Mouse (Mus musculus) heart, embryonic 16.5 days (tissue): ENCODE measurements around the gene Luc7l3. TPM values are rescaled to one million over a fixed set of nuclear protein-coding genes. Genes with fewer than 3 reads are reported as not detected.

ENCODE experiments used
- ATAC-seq: fragments of 200-750 bp; cut with Nextera tagmentation; replicated peaks from 2 replicates; pipeline ENCODE4 v1.8.0; 2017; ENCODE audit warnings: moderate number of reproducible peaks; ENCODE audit not compliant: insufficient read depth, low FRiP score; ENCODE audit errors: extremely low read depth
- H3K27ac ChIP-seq: fragments of 300-500 bp; sonication (generic); 2 replicates; pipeline ENCODE4 v1.5.1; 2014; ENCODE audit warnings: mild to moderate bottlenecking, low read length, control low read depth, moderate library complexity
- H3K27me3 ChIP-seq: fragments of 300-500 bp; sonication (generic); 2 replicates; pipeline ENCODE4 v1.6.1; 2014; ENCODE audit warnings: low read length, mixed read lengths; ENCODE audit not compliant: control insufficient read depth, insufficient read depth
- H3K36me3 ChIP-seq: fragments of 300-500 bp; sonication (generic); 2 replicates; pipeline ENCODE4 v1.6.1; 2014; ENCODE audit not compliant: control insufficient read depth, insufficient read depth
- H3K4me1 ChIP-seq: fragments of 300-500 bp; sonication (generic); 2 replicates; pipeline ENCODE4 v1.6.1; 2014; ENCODE audit warnings: low read length, mixed read lengths; ENCODE audit not compliant: control insufficient read depth, insufficient read depth
- H3K4me2 ChIP-seq: fragments of 300-500 bp; sonication (generic); 2 replicates; pipeline ENCODE4 v1.6.1; 2014; ENCODE audit warnings: low read depth, mild to moderate bottlenecking, control low read depth, low read length
- H3K4me3 ChIP-seq: fragments of 300-500 bp; sonication (generic); 2 replicates; pipeline ENCODE4 v1.5.1; 2014; ENCODE audit warnings: mild to moderate bottlenecking, control low read depth, low read length
- H3K9ac ChIP-seq: fragments of 300-500 bp; sonication (generic); 2 replicates; pipeline ENCODE4 v1.6.1; 2014; ENCODE audit warnings: low read length, control low read depth
- H3K9me3 ChIP-seq: fragments of 300-500 bp; sonication (generic); replicated peaks from 2 replicates; pipeline ENCODE4 v1.6.1; 2016; ENCODE audit warnings: low read length; ENCODE audit not compliant: control insufficient read depth
- WGBS: fragments of 180-500 bp; shearing (Covaris S2); extraction: QIAGEN DNeasy Blood & Tissue Kit; methylation state at CpG from one replicate; pipeline ENCODE4 v1.1.7; 2014; 5-methylcytosine and 5-hydroxymethylcytosine counted together
- polyA plus RNA-seq: library from polyadenylated mRNA; unstranded; fragments of >200 nt; fragmentation: Nextera tagmentation; extraction: Ambion mirVana; gene quantifications from 2 replicates; pipeline ENCODE4 v1.2.1, GENCODE M21; 2015

Gene Luc7l3
- polyA plus RNA-seq, 1 experiment from 2014 or later, result 73.2 TPM

GRCm38 (mm10) chr11:94257987-94258386, 63.8 kb downstream of the Luc7l3 start:
- H3K9ac ChIP-seq, result no peak overlapping the region
- ATAC-seq, result no peak
- H3K9me3 ChIP-seq, result no peaks in the 10 kb centered on the region
- no peaks in the 10 kb centered on the region for H3K4me1 ChIP-seq
- H3K4me2 ChIP-seq, result peak overlapping the region; percentile 23; the same call in 1 of the 2 replicates
- no peaks in the 10 kb centered on the region for H3K27me3 ChIP-seq
- no peak overlapping the region for H3K27ac ChIP-seq
- no peaks in the 10 kb centered on the region for H3K36me3 ChIP-seq
- WGBS, result 52% methylated on average over 14 of the region's 14 CpGs
- no peak overlapping the region for H3K4me3 ChIP-seq

GRCm38 (mm10) chr11:94255733-94256132, 66.1 kb downstream of the Luc7l3 start:
- H3K4me2 ChIP-seq, result no peak overlapping the region
- WGBS, result 71% methylated on average over 5 of the region's 5 CpGs
- no peaks in the 10 kb centered on the region for H3K27me3 ChIP-seq
- H3K4me1 ChIP-seq, result no peaks in the 10 kb centered on the region
- no peaks in the 10 kb centered on the region for H3K9me3 ChIP-seq
- ATAC-seq, result no peak
- no peaks in the 10 kb centered on the region for H3K36me3 ChIP-seq
- no peak overlapping the region for H3K27ac ChIP-seq
- H3K4me3 ChIP-seq, result no peak overlapping the region
- no peak overlapping the region for H3K9ac ChIP-seq

DNA sequence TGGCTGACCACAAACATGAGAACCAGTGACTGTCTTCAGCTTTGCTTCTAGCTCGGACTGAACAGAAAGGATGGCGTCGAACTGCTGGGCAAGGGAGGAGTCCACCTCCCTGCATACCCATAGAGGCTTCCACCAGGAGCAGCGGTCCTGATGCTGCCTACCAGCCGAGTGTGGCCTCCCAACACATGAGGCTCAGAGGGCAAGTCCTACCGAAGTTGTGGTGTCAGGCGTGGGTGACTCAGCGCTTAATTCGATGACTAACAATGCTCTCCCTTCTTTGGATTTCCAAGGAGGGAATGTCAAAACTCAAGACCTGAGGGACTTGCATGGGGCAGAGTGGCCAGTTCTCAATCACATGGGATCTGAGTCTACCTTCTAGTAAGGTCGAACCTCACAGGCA, 68.1 kb downstream of the Luc7l3 start:
- WGBS, result 86% methylated on average over 10 of the region's 10 CpGs
- Histone ChIP-seq H3K4me1 (no peaks in the 10 kb centered on the region), H3K4me2 (no peak overlapping the region), H3K36me3 (no peaks in the 10 kb centered on the region), H3K9me3 (no peaks in the 10 kb centered on the region), H3K9ac (no peak overlapping the region), H3K27ac (no peak overlapping the region), H3K27me3 (no peaks in the 10 kb centered on the region), H3K4me3 (no peak overlapping the region)
- no peak for ATAC-seq

DNA sequence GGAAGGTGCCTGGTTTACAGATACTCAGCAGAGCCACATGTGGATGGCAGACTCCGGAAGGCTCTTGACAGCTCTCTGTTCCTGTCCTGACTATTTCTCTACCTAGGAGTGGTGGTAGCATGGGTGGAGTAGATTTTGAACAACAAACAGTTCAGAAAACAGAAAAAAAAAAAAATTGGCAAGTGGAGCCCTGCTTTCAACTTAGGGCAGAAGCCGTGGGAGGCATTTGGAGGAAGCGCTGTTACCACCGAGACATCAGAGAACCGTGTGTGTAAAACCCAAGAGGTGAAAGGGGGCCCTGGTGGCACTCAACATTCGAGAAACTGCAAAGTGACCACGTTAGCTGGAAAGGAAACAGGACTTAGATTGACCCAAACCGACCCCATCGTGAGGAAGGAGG, 68.6 kb downstream of the Luc7l3 start:
- ATAC-seq, result no peak
- Histone ChIP-seq H3K4me1 (no peaks in the 10 kb centered on the region), H3K4me2 (no peak overlapping the region), H3K9ac (no peak overlapping the region), H3K36me3 (no peaks in the 10 kb centered on the region), H3K4me3 (no peak overlapping the region), H3K27ac (no peak overlapping the region), H3K27me3 (no peaks in the 10 kb centered on the region), H3K9me3 (no peaks in the 10 kb centered on the region)
- 70% methylated on average over 9 of the region's 9 CpGs for WGBS

DNA sequence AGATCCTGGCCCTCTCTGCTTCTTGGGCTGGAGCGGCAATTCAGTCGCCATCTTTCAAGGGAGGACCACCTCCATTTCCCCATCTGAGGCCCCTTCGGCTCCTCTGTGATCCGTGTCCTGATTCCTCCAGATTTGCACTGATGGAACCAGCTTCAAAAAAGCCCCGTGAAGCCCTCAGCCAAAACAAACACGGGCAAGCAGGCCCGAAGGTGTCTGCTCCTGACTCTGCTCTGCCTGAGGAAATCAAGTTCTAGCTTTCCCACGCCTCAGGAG, 75.1 kb downstream of the Luc7l3 start:
- 58% methylated on average over 8 of the region's 8 CpGs for WGBS

DNA sequence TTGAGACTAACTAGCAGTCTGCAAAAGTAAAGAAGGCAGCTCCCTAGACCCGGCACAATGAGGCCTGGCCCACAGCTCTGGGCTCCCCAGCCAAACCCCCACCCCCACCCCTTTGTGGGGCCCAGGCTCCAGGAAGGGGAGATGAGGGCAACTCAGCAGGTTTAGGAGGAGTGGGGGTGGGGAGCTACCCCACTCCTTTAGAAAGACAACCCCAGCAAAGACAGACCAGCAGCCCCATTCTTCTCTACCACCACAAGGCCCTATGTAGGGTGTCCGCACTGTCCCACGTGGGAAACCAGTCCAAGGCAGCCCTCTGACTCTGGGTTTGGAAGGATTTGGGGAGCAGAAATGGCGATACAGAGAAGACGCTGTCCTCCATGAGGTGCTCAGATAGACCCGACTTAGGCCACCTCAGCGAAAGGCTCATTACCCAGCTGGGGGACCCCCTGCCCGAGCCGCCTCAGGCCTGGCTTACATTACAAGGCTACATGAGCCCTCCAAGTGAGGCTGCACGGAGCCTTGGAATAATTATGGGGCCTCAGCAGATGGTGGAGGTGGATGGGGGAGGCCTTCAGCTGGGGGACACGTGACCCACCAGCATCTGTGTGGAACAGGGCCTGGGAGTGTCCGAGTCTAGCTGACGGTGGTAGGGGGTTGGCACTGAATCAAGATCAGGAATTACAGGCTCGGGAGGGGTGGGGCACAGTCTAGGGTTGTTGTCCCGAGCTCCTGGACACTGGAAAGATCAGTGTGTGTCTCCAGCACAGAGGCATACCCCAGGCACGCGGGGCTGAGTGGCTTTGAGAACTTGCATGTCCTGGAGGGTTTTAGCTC, 75.6 kb downstream of the Luc7l3 start, which contains the start of gene Wfikkn2:
Gene Wfikkn2 (minus strand): TSS at position 51 of the 834 bp plus-strand sequence.
- no peaks in the 10 kb centered on the region for H3K9me3 ChIP-seq
- no peak within 1 kb of the TSS for H3K4me2 ChIP-seq
- ATAC-seq, result peak; percentile 41
- no peaks in the 10 kb centered on the region for H3K27me3 ChIP-seq
- WGBS, result 57% methylated on average over 17 of the region's 17 CpGs
- no peak within 1 kb of the TSS for H3K27ac ChIP-seq
- peaks cover 16% of the 10 kb centered on the region; the same call in 1 of the 2 replicates for H3K4me1 ChIP-seq
- no peaks in the 10 kb centered on the region for H3K36me3 ChIP-seq
- no peak within 1 kb of the TSS for H3K9ac ChIP-seq
- no peak within 1 kb of the TSS for H3K4me3 ChIP-seq

More for the DNA sequence above, 75.1 kb downstream of the Luc7l3 start:
- H3K9ac ChIP-seq, result no peak overlapping the region
- H3K4me3 ChIP-seq, result no peak overlapping the region
- ATAC-seq, result no peak
- no peak overlapping the region for H3K27ac ChIP-seq
- no peak overlapping the region for H3K4me2 ChIP-seq
- H3K36me3 ChIP-seq, result no peaks in the 10 kb centered on the region
- H3K27me3 ChIP-seq, result no peaks in the 10 kb centered on the region
- H3K9me3 ChIP-seq, result no peaks in the 10 kb centered on the region
- H3K4me1 ChIP-seq, result peaks cover 16% of the 10 kb centered on the region; the same call in 1 of the 2 replicates

DNA sequence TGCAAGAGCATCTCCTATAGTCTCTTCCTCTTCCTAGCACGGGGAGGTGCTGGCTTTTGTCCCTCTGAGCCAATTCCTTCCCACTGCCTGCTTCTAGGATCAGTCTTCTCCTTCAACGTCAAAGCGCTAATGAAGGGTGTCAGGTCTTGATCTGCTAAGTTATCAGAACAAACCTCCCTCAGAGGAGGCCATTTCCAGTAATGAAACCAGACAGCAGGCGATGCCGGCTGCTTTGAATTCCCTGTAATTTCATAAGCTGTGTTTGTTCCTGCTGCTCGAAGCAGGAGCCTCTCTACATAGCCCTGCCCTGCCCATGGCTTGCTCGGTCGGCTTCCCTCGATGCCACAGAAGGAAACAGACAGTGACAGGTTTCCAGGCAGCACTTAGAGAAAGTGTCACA, 77.4 kb downstream of the Luc7l3 start:
- no peaks in the 10 kb centered on the region for H3K27me3 ChIP-seq
- peaks cover 16% of the 10 kb centered on the region; the same call in 1 of the 2 replicates for H3K4me1 ChIP-seq
- no peaks in the 10 kb centered on the region for H3K36me3 ChIP-seq
- H3K9ac ChIP-seq, result no peak overlapping the region
- no peak overlapping the region for H3K4me2 ChIP-seq
- H3K27ac ChIP-seq, result no peak overlapping the region
- WGBS, result 64% methylated on average over 9 of the region's 9 CpGs
- no peak for ATAC-seq
- H3K4me3 ChIP-seq, result no peak overlapping the region
- no peaks in the 10 kb centered on the region for H3K9me3 ChIP-seq

- Histone ChIP-seq H3K4me3 (peak overlapping the region; percentile 39), H3K9ac (peak overlapping the region; percentile 55), H3K36me3 (no peaks in the 10 kb centered on the region), H3K4me1 (peaks cover 16% of the 10 kb centered on the region; the same call in 1 of the 2 replicates), H3K27me3 (no peaks in the 10 kb centered on the region), H3K9me3 (no peaks in the 10 kb centered on the region), H3K27ac (no peak overlapping the region; the same call in 1 of the 2 replicates), H3K4me2 (peak overlapping the region; percentile 62)
- peak; percentile 35; the same call in 1 of the 2 replicates for ATAC-seq
- 31% methylated on average over 15 of the region's 15 CpGs for WGBS
Observed at GRCm38 (mm10) chr11:94243422-94244180, 78.2 kb downstream of the Luc7l3 start.
